Mouse (Mus musculus) midbrain, embryonic 15.5 days (tissue): Measurements from ENCODE around the gene Rbck1. TPM values are rescaled to one million over a fixed set of nuclear protein-coding genes. Genes with fewer than 3 reads are reported as not detected.
"Not testable (repeated sequence)": the region's sequence is repeated elsewhere in the genome, so short reads cannot be mapped to it uniquely, and the experiment has no call there.

Experiments
- ATAC-seq: fragments of 200-750 bp; cut with Nextera tagmentation; replicated peaks from 2 replicates; pipeline ENCODE4 v1.8.0; 2017; ENCODE audit warnings: moderate TSS enrichment
- H3K27ac ChIP-seq: fragments of 300-500 bp; sonication (generic); 2 replicates; pipeline ENCODE4 v1.5.1; 2015; ENCODE audit warnings: mild to moderate bottlenecking, inconsistent platforms
- H3K27me3 ChIP-seq: fragments of 300-500 bp; sonication (generic); replicated peaks from 2 replicates; pipeline ENCODE4 v1.6.1; 2015; ENCODE audit warnings: inconsistent platforms
- H3K36me3 ChIP-seq: fragments of 300-500 bp; sonication (generic); replicated peaks from 2 replicates; pipeline ENCODE4 v1.6.1; 2015; ENCODE audit warnings: inconsistent platforms
- H3K4me1 ChIP-seq: fragments of 300-500 bp; sonication (generic); 2 replicates; pipeline ENCODE4 v1.6.1; 2015; ENCODE audit warnings: inconsistent platforms
- H3K4me2 ChIP-seq: fragments of 300-500 bp; sonication (generic); 2 replicates; pipeline ENCODE4 v1.6.1; 2015; ENCODE audit warnings: inconsistent platforms, mild to moderate bottlenecking, moderate library complexity
- H3K4me3 ChIP-seq: fragments of 300-500 bp; sonication (generic); 2 replicates; pipeline ENCODE4 v1.5.1; 2015; ENCODE audit warnings: mild to moderate bottlenecking, inconsistent platforms
- H3K9ac ChIP-seq: fragments of 300-500 bp; sonication (generic); 2 replicates; pipeline ENCODE4 v1.6.1; 2015; ENCODE audit warnings: mild to moderate bottlenecking, inconsistent platforms
- H3K9me3 ChIP-seq: fragments of 300-500 bp; sonication (generic); 2 replicates; pipeline ENCODE4 v1.6.1; 2016; ENCODE audit warnings: inconsistent platforms
- WGBS: fragments of 180-500 bp; shearing (Covaris S2); methylation state at CpG from one replicate; pipeline ENCODE4 v1.1.7; 2015; ENCODE audit warnings: mixed read lengths; 5-methylcytosine and 5-hydroxymethylcytosine counted together
- polyA plus RNA-seq: library from polyadenylated mRNA; unstranded; fragments of >200 nt; fragmentation: Nextera tagmentation; extraction: Ambion mirVana; gene quantifications from 2 replicates; pipeline ENCODE4 v1.2.1, GENCODE M21; 2015

The Rbck1 gene
- polyA plus RNA-seq, 1 experiment from 2014 or later = 117 TPM

GRCm38 (mm10) chr2:152359616-152360015 is 27.2 kb upstream of the Rbck1 start:
- no peak for ATAC-seq
- Histone ChIP-seq H3K27me3 (no peaks in the 10 kb centered on the region), H3K4me2 (no peak overlapping the region), H3K27ac (no peak overlapping the region), H3K4me1 (peaks cover 6% of the 10 kb centered on the region; the same call in 1 of the 2 replicates), H3K9ac (no peak overlapping the region), H3K36me3 (no peaks in the 10 kb centered on the region), H3K4me3 (no peak overlapping the region), H3K9me3 (no peaks in the 10 kb centered on the region)
- WGBS = 82% methylated on average over 5 of the region's 5 CpGs

- not testable (repeated sequence) for ATAC-seq, H3K4me3 ChIP-seq, H3K27me3 ChIP-seq, H3K9ac ChIP-seq, H3K27ac ChIP-seq, H3K4me1 ChIP-seq, H3K4me2 ChIP-seq, H3K36me3 ChIP-seq, H3K9me3 ChIP-seq
- 72% methylated on average over 5 of the region's 5 CpGs for WGBS
Observed at GRCm38 (mm10) chr2:152358977-152359376, 26.5 kb upstream of the Rbck1 start.

DNA sequence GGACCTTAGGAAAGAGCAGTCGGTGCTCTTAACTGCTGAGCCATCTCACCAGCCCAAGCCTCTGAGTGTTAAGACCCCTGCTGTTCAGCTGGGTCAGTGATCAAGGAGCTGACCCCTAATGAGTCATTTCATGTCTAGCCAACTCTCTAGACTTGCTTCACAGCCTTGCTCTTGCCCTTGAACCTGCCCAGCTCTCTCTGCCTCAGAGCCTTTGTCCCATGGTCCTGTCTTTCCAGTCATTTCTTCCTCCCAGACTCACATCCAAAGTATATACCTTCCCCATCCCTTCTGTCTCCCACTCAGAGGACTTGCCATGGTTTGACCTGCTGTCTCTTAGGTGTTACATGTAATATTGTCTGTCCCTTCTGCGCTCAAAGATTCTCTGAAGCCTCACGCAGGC is 24.8 kb upstream of the Rbck1 start:
- Histone ChIP-seq H3K9me3 (no peaks in the 10 kb centered on the region), H3K36me3 (no peaks in the 10 kb centered on the region), H3K4me1 (no peaks in the 10 kb centered on the region), H3K4me2 (no peak overlapping the region), H3K27me3 (no peaks in the 10 kb centered on the region), H3K27ac (no peak overlapping the region), H3K4me3 (no peak overlapping the region), H3K9ac (no peak overlapping the region)
- WGBS = 83% methylated on average over 3 of the region's 3 CpGs
- ATAC-seq = no peak

GRCm38 (mm10) chr2:152349842-152350540 is 17.5 kb upstream of the Rbck1 start:
- no peak for ATAC-seq
- Histone ChIP-seq H3K36me3 (no peaks in the 10 kb centered on the region), H3K4me2 (no peak overlapping the region), H3K27me3 (no peaks in the 10 kb centered on the region), H3K27ac (no peak overlapping the region), H3K4me3 (no peak overlapping the region), H3K9me3 (no peaks in the 10 kb centered on the region), H3K4me1 (no peaks in the 10 kb centered on the region), H3K9ac (no peak overlapping the region)
- 85% methylated on average over 8 of the region's 8 CpGs for WGBS

- WGBS = 86% methylated on average over 6 of the region's 6 CpGs
- Histone ChIP-seq H3K4me3 (no peak overlapping the region), H3K4me2 (no peak overlapping the region), H3K4me1 (peaks cover 5% of the 10 kb centered on the region), H3K9me3 (no peaks in the 10 kb centered on the region), H3K27ac (no peak overlapping the region), H3K36me3 (no peaks in the 10 kb centered on the region), H3K9ac (no peak overlapping the region), H3K27me3 (no peaks in the 10 kb centered on the region)
- no peak for ATAC-seq
Observed at GRCm38 (mm10) chr2:152349205-152349604, 16.8 kb upstream of the Rbck1 start.

DNA sequence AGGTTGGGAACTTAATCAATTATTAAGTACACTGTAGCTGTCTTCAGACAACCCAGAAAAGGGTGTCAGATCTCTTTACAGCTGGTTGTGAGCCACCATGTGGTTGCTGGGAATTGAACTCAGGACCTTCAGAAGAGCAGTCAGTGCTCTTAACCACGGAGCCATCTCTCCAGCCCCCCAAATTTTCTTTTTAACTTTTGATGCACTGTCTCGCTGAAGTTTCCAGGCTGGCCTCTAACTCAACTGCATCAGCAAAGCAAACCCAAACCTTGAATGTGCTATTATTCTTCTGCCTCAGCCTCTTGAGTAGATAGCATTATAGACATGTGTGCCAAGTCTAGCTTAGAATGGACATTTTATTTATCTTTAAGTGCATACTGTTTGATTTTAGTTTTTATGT is 15.3 kb upstream of the Rbck1 start:
- Histone ChIP-seq H3K4me1 (peaks cover 16% of the 10 kb centered on the region), H3K27me3 (no peaks in the 10 kb centered on the region), H3K9ac (no peak overlapping the region), H3K4me3 (no peak overlapping the region), H3K27ac (no peak overlapping the region), H3K9me3 (no peaks in the 10 kb centered on the region), H3K36me3 (no peaks in the 10 kb centered on the region), H3K4me2 (no peak overlapping the region)
- 78% methylated on average over 2 of the region's 2 CpGs for WGBS
- no peak for ATAC-seq

DNA sequence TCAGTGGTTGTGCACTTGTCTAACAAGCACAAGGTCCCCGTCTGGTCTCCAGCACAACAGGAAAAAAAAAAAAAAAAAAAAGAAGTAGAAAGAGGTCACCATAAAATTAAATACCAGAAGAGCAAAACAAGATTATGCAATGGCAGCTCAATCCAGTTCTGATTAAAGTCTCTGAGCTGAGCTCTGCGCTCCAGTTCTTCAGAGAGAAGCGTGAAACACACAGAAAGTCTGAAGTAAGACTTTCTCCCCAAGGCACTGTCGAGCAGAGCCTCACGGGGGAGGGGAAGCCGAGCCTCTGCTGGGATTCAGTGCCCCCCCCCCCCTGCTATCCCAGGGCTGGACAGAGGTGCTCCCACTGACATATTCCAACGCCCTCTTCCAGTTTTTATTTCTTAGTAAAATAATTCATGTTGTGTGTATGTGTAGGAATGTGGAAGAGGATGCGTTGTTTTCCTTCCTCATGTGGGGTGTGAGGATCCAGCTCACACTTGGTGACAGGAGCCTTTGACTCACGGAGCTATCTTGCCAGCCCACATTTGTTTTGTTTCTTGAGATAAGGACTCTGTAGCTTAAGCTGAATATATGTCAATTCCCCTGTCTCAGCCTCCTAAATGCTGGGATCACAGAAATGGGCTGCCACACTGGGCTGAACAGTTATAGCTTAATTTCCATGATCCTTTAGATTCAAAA is 14.5 kb upstream of the Rbck1 start:
- Histone ChIP-seq H3K9ac (no peak overlapping the region), H3K4me1 (peaks cover 16% of the 10 kb centered on the region), H3K27ac (no peak overlapping the region), H3K27me3 (no peaks in the 10 kb centered on the region), H3K4me3 (no peak overlapping the region), H3K36me3 (no peaks in the 10 kb centered on the region), H3K4me2 (no peak overlapping the region), H3K9me3 (no peaks in the 10 kb centered on the region)
- 43% methylated on average over 9 of the region's 9 CpGs for WGBS
- ATAC-seq = no peak

GRCm38 (mm10) chr2:152345393-152345792 is 12.9 kb upstream of the Rbck1 start:
- H3K9me3 ChIP-seq = no peaks in the 10 kb centered on the region
- H3K27ac ChIP-seq = no peak overlapping the region
- H3K4me1 ChIP-seq = peaks cover 16% of the 10 kb centered on the region
- 62% methylated on average over 6 of the region's 6 CpGs for WGBS
- no peaks in the 10 kb centered on the region for H3K27me3 ChIP-seq
- no peak for ATAC-seq
- no peak overlapping the region for H3K4me3 ChIP-seq
- no peaks in the 10 kb centered on the region for H3K36me3 ChIP-seq
- H3K4me2 ChIP-seq = no peak overlapping the region
- no peak overlapping the region for H3K9ac ChIP-seq

DNA sequence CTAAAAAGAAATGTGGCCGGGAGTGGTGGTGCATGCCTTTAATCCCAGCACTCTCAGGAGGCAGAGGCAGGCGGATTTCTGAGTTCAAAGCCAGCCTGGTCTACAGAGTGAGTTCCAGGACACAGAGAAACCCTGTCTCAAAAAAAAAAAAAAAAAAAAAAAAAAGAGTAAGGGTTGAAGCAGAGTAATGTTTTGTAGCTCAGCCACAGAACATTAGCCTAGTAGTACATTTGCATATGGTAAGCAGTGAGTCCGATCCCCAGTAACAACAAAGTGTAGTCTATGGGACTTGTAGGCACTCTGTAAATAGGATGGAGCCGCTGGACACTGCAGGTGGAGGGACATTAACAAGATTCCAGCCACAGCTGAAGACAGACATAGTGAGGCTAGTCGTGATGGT is 12.5 kb upstream of the Rbck1 start:
- no peaks in the 10 kb centered on the region for H3K27me3 ChIP-seq

GRCm38 (mm10) chr2:152344361-152344760 is 11.9 kb upstream of the Rbck1 start:
- Histone ChIP-seq H3K27me3 (no peaks in the 10 kb centered on the region; the same call in 1 of the 2 replicates), H3K27ac (no peak overlapping the region), H3K4me1 (peaks cover 16% of the 10 kb centered on the region), H3K4me2 (peak overlapping the region; percentile 94), H3K4me3 (peak overlapping the region; percentile 55), H3K9me3 (no peaks in the 10 kb centered on the region), H3K36me3 (no peaks in the 10 kb centered on the region), H3K9ac (peak overlapping the region; percentile 63)
- peak; percentile 35 for ATAC-seq
- WGBS = 10% methylated on average over 10 of the region's 10 CpGs

More for the DNA sequence above, 12.5 kb upstream of the Rbck1 start:
- 63% methylated on average over 5 of the region's 5 CpGs for WGBS
- Histone ChIP-seq H3K4me1 (peaks cover 16% of the 10 kb centered on the region), H3K9ac (no peak overlapping the region), H3K4me2 (no peak overlapping the region), H3K9me3 (no peaks in the 10 kb centered on the region), H3K4me3 (no peak overlapping the region), H3K36me3 (no peaks in the 10 kb centered on the region), H3K27ac (no peak overlapping the region)
- ATAC-seq = no peak

- peak within 1 kb of the TSS; percentile 94 for H3K4me2 ChIP-seq
- peaks cover 16% of the 10 kb centered on the region for H3K4me1 ChIP-seq
- peak within 1 kb of the TSS; percentile 63 for H3K9ac ChIP-seq
- no peaks in the 10 kb centered on the region for H3K9me3 ChIP-seq
- no peaks in the 10 kb centered on the region for H3K36me3 ChIP-seq
- ATAC-seq = peak; percentile 85
- no peaks in the 10 kb centered on the region; the same call in 1 of the 2 replicates for H3K27me3 ChIP-seq
- H3K4me3 ChIP-seq = peak within 1 kb of the TSS; percentile 55
- H3K27ac ChIP-seq = peak within 1 kb of the TSS; percentile 57
- WGBS = under 1% methylated on average over 50 of the region's 52 CpGs
Observed at GRCm38 (mm10) chr2:152343329-152344213, 11.1 kb upstream of the Rbck1 start, which contains the start of gene Trib3. Trib3 (minus strand) TSS chr2:152344032.

DNA sequence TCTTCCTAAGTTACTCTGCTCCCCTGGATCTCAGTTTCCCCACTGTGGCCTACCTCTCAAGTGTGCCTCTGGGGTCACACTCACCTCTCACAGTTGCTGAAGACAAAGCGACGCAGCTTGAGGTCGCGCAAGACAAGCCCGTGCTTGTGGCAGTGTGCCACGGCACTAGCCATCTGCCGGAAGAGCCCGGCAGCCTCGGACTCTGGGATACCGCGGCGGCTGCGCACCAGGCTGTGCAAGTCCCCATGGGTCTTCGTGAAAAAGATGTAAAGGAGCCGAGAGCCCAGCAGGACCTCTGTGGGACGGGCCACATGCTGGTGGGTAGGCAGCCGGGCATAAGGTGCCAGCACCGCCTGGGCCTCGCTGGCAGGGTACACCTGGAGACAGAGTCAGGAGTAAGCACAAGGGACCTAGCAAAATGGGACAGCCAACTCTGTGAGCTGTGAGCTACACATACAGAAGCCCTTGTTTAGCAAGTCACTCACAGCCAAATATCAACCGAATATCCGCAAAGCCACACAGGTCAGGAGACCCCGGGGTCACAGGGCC is 7.3 kb upstream of the Rbck1 start:
- Histone ChIP-seq H3K27ac (no peak overlapping the region), H3K4me1 (peaks cover 16% of the 10 kb centered on the region), H3K36me3 (no peaks in the 10 kb centered on the region), H3K9me3 (no peaks in the 10 kb centered on the region), H3K4me2 (no peak overlapping the region), H3K9ac (no peak overlapping the region), H3K4me3 (no peak overlapping the region), H3K27me3 (no peaks in the 10 kb centered on the region; the same call in 1 of the 2 replicates)
- WGBS = 82% methylated on average over 22 of the region's 22 CpGs
- no peak for ATAC-seq
